Comparison of ENCODE assay signal across 10 mouse cellular contexts in the genomic region with DNA sequence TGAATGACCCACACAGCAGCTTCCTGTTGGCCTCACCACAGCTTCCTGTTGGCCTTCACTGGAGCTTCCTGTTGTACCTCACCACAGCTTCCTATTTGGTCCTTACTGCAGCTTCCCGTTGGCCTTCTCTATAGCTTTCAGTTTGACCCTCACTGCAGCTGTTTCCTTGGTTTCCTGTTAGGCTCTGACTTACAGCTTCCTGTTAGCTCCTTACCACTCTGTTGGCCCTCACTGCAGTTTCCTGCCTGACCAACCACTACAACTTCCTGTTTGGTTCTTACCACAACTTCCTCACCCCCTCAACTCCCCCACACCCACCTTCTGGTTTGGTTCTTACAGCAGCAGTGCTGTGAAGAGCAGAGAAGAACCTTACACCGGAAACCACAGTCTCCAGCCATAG.
DNase-seq lines count a peak whose midpoint lies in the region; ATAC-seq and TF ChIP-seq lines count a peak whose summit lies in the region.
"Had no signal": no experiment of that assay in that cellular context is flagged by ENCODE, and none has a peak within 500 bp of the region (broad histone marks: within the 10 kb centered on the region; RNA-seq: fewer than 3 reads in every experiment).

No protein-coding gene starts in this region.

- no peaks in the 10 kb centered on the region for H3K36me3 ChIP-seq in kidney, embryonic 15.5 days
- H3K36me3 ChIP-seq in kidney, embryonic 14.5 days (ENCODE audit: control insufficient read depth, insufficient read depth, low read length): no peaks in the 10 kb centered on the region
- no peaks in the 10 kb centered on the region for H3K36me3 ChIP-seq in thymus, adult 2 months (ENCODE audit: control insufficient read depth, insufficient read depth, low read length)

- no peak for TF ChIP-seq CTCF in thymus, adult 2 months (IDR thresholded peaks at IDR 0.05; ENCODE audit: borderline replicate concordance, control insufficient read depth, extremely low read depth, insufficient read depth, low read length, poor library complexity)

- peaks cover 16% of the 10 kb centered on the region for H3K4me1 ChIP-seq in kidney, embryonic 15.5 days
- H3K4me1 ChIP-seq in kidney, embryonic 14.5 days (ENCODE audit: control insufficient read depth, insufficient read depth, low read length): no peaks in the 10 kb centered on the region
- peaks cover 65% of the 10 kb centered on the region for H3K4me1 ChIP-seq in thymus, adult 2 months (replicated peaks; ENCODE audit: control insufficient read depth, insufficient read depth, low read length)

- peak overlapping the region; percentile 71 for H3K27ac ChIP-seq in kidney, embryonic 15.5 days
- no peak overlapping the region for H3K27ac ChIP-seq in kidney, embryonic 14.5 days (ENCODE audit: low read depth, low read length)
- peak overlapping the region; percentile 76 for H3K27ac ChIP-seq in thymus, adult 2 months (ENCODE audit: control insufficient read depth, insufficient read depth, low read length)

- 66% methylated on average over 2 of the region's 2 CpGs for WGBS in kidney, embryonic 15.5 days
- WGBS in kidney, embryonic 14.5 days: 68% methylated on average over 2 of the region's 2 CpGs
- 1% methylated on average over 2 of the region's 2 CpGs for WGBS in thymus, adult 2 months

- no peak overlapping the region for H3K9ac ChIP-seq in kidney, embryonic 15.5 days
- H3K9ac ChIP-seq in kidney, embryonic 14.5 days (ENCODE audit: low read depth, low read length): no peak overlapping the region

- no peak; the same call in 1 of the 2 replicates for ATAC-seq in kidney, embryonic 15.5 days (replicated peaks; ENCODE audit: low FRiP score)
- ATAC-seq in kidney, embryonic 14.5 days (ENCODE audit: low FRiP score, low TSS enrichment): no peak
- peak; percentile 94 for ATAC-seq in activated CD4-positive, CD25-positive, alpha-beta regulatory T cell, adult 4 months

- no peak overlapping the region for H3K4me3 ChIP-seq in kidney, embryonic 15.5 days (replicated peaks)
- H3K4me3 ChIP-seq in kidney, embryonic 14.5 days (ENCODE audit: low read length): no peak overlapping the region
- no peak overlapping the region for H3K4me3 ChIP-seq in thymus, adult 2 months (ENCODE audit: control insufficient read depth, insufficient read depth, low read length)
- H3K4me3 ChIP-seq: erythroblast, embryonic 14.5 days had no signal

- peaks cover 7% of the 10 kb centered on the region; the same call in 1 of the 2 replicates for H3K27me3 ChIP-seq in kidney, embryonic 15.5 days
- no peaks in the 10 kb centered on the region for H3K27me3 ChIP-seq in kidney, embryonic 14.5 days (ENCODE audit: control insufficient read depth, insufficient read depth, low read length)
- no peaks in the 10 kb centered on the region for H3K27me3 ChIP-seq in thymus, adult 2 months (ENCODE audit: control insufficient read depth, insufficient read depth, low read length)

- no peaks in the 10 kb centered on the region for H3K9me3 ChIP-seq in kidney, embryonic 15.5 days (replicated peaks)
- no peaks in the 10 kb centered on the region for H3K9me3 ChIP-seq in kidney, embryonic 14.5 days (ENCODE audit: control insufficient read depth, low read length)

- no peak for TF ChIP-seq POLR2A in thymus, adult 2 months (IDR thresholded peaks at IDR 0.05; ENCODE audit: control insufficient read depth, extremely low read depth, insufficient read depth, low read length, poor library complexity)

- no peak overlapping the region for H3K4me2 ChIP-seq in kidney, embryonic 15.5 days
- H3K4me2 ChIP-seq in kidney, embryonic 14.5 days (replicated peaks; ENCODE audit: low read depth, low read length): no peak overlapping the region

- peak; percentile 45 for DNase-seq in lung, postnatal 10 days
- peak; percentile 79 for DNase-seq in thymus, adult 2 months
- no peak for DNase-seq in layer of hippocampus, postnatal 10 days (ENCODE audit: low spot score in 2 of 2)
- DNase-seq in cerebellum, adult 11 months: no peak
- DNase-seq in left cerebral cortex, adult 11 months (ENCODE audit: low spot score): no peak
- DNase-seq: retina, postnatal 1 day had no signal

Comparison
In these comparisons a context has a peak if more than half of its experiments do, and no peak if none do; other contexts are left out.
1. DNase-seq: peak in lung, postnatal 10 days (single experiment) and thymus, adult 2 months (single experiment); none in layer of hippocampus, postnatal 10 days (0 of 2), cerebellum, adult 11 months (single experiment) and left cerebral cortex, adult 11 months (single experiment).